Mouse (Mus musculus): ENCODE measurements at regions not wholly inside any gene's neighbourhood (a gene's known extent, or its start where the extent isn't known, plus 50 kb on each side); places are given as distances from the start of the nearest gene placed in this dataset.

- TF ChIP-seq E2F4 (IDR thresholded peaks at IDR 0.05; ENCODE audit: insufficient read depth) (no peak), POLR2A (IDR thresholded peaks at IDR 0.05; ENCODE audit: insufficient read length, low read depth) (no peak), POLR2AphosphoS2 (IDR thresholded peaks at IDR 0.05; ENCODE audit: insufficient read length, low read depth) (no peak), TCF3 (IDR thresholded peaks at IDR 0.05; ENCODE audit: insufficient read length, low read depth) (no peak), USF1 (IDR thresholded peaks at IDR 0.05; ENCODE audit: low read depth) (no peak), MYOD1 (IDR thresholded peaks at IDR 0.05; ENCODE audit: control insufficient read depth in 1 of 3, insufficient read length in 2 of 3, low read depth in 2 of 3) (no peak), MAX (IDR thresholded peaks at IDR 0.05; ENCODE audit: low read depth) (no peak), MYOG (IDR thresholded peaks at IDR 0.05; ENCODE audit: control insufficient read depth in 1 of 3, insufficient read depth in 1 of 3, insufficient read length in 2 of 3, low read depth in 2 of 3) (no peak)
Measured at GRCm38 (mm10) chr2:50943180-50943579, 205.7 kb downstream of the Rnd3 start.

Measured in myocyte (in vitro differentiated cells).